Mouse (Mus musculus): ENCODE results near the gene March8. TPM values are rescaled to one million over a fixed set of nuclear protein-coding genes. Genes with fewer than 3 reads are reported as not detected.

The March8 gene
- total and polyA plus RNA-seq, 2 experiments from 2014 or later, result 33.9 to 117 TPM

DNA sequence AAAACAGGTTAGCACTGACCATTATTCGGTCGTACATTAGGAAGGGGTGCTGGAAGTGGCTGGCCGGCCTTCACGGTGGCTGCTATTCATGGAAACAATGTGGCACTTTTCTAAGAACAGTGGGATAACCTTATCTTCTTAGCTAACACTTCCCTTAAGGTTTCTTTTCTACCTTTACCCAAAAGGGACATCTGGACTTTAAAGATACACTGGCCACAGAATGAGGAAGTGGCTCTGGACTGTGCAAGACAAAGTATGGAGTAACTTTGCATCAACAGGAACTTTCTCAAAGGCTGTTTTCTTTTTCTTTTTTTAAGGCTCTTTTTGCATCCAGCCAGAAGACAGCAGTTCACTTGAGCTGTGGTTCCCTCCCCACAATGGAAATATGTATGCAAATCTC is 120.9 kb downstream of the March8 start:
- Histone ChIP-seq H3K9ac (no peak overlapping the region), H3K4me2 (ENCODE audit: low read depth) (no peak overlapping the region), H3K9me3 (ENCODE audit: low read length) (no peaks in the 10 kb centered on the region), H3K27ac (ENCODE audit: low read depth, low read length) (no peak overlapping the region), H3K27me3 (ENCODE audit: insufficient read depth, low read length) (peaks cover 18% of the 10 kb centered on the region), H3K4me1 (ENCODE audit: insufficient read depth) (no peaks in the 10 kb centered on the region), H3K36me3 (ENCODE audit: insufficient read depth) (no peaks in the 10 kb centered on the region), H3K4me3 (ENCODE audit: low read depth, low read length) (no peak overlapping the region)
- TF ChIP-seq CTCF (IDR thresholded peaks at IDR 0.05; ENCODE audit: low read depth), result no peak
- ATAC-seq (no peak), DNase-seq (no peak)
- WGBS, result 79% methylated on average over 4 of the region's 4 CpGs

Other genes with a start within 250 kb of the March8 start
- gene Tmcc1, start 144.5 kb upstream of the March8 start, total RNA-seq (2014; rRNA removed), result 48.2 and 48.5 TPM in 2 replicates
- 11.7 and 13.6 TPM in 2 replicates for gene Tmcc1, start 144.5 kb upstream of the March8 start, polyA plus RNA-seq (2015; fragmentation: Nextera tagmentation; extraction: Ambion mirVana)
- gene Washc2, start 130.0 kb upstream of the March8 start, total RNA-seq (2014; rRNA removed), result 72.0 and 99.0 TPM in 2 replicates
- gene Washc2, start 130.0 kb upstream of the March8 start, polyA plus RNA-seq (2015; fragmentation: Nextera tagmentation; extraction: Ambion mirVana), result 43.9 and 59.1 TPM in 2 replicates
- 5.2 and 6.5 TPM in 2 replicates for gene Zfand4, start 73.8 kb upstream of the March8 start, total RNA-seq (2014; rRNA removed)
- gene Zfand4, start 73.8 kb upstream of the March8 start, polyA plus RNA-seq (2015; fragmentation: Nextera tagmentation; extraction: Ambion mirVana), result 4.9 and 6.8 TPM in 2 replicates
- gene Alox5, start 123.2 kb downstream of the March8 start, total RNA-seq (2014; rRNA removed), result 0.46 and 0.81 TPM in 2 replicates
- gene Alox5, start 123.2 kb downstream of the March8 start, polyA plus RNA-seq (2015; fragmentation: Nextera tagmentation; extraction: Ambion mirVana), result 0.97 and 1.2 TPM in 2 replicates
- gene Olfr211, start 151.1 kb downstream of the March8 start, total RNA-seq (2014; rRNA removed), result not detected in 2 replicates
- not detected in 2 replicates for gene Olfr211, start 151.1 kb downstream of the March8 start, polyA plus RNA-seq (2015; fragmentation: Nextera tagmentation; extraction: Ambion mirVana)
- gene Olfr212, start 168.5 kb downstream of the March8 start, total RNA-seq (2014; rRNA removed), result 0.23 TPM in 1 of 2 replicates, not detected in the other
- gene Olfr212, start 168.5 kb downstream of the March8 start, polyA plus RNA-seq (2015; fragmentation: Nextera tagmentation; extraction: Ambion mirVana), result 0.05 TPM in 1 of 2 replicates, not detected in the other
- not detected in 2 replicates for gene Olfr213, start 200.4 kb downstream of the March8 start, total RNA-seq (2014; rRNA removed)
- not detected in 2 replicates for gene Olfr213, start 200.4 kb downstream of the March8 start, polyA plus RNA-seq (2015; fragmentation: Nextera tagmentation; extraction: Ambion mirVana)
- 0.14 and 0.15 TPM in 2 replicates for gene Gm5580, start 213.1 kb downstream of the March8 start, total RNA-seq (2014; rRNA removed)
- gene Gm5580, start 213.1 kb downstream of the March8 start, polyA plus RNA-seq (2015; fragmentation: Nextera tagmentation; extraction: Ambion mirVana), result 0.34 and 0.44 TPM in 2 replicates
- not detected in 2 replicates for gene Olfr214, start 216.2 kb downstream of the March8 start, total RNA-seq (2014; rRNA removed)
- gene Olfr214, start 216.2 kb downstream of the March8 start, polyA plus RNA-seq (2015; fragmentation: Nextera tagmentation; extraction: Ambion mirVana), result not detected in 2 replicates
- 0.14 TPM in 1 of 2 replicates, not detected in the other for gene Olfr215, start 246.2 kb downstream of the March8 start, total RNA-seq (2014; rRNA removed)
- gene Olfr215, start 246.2 kb downstream of the March8 start, polyA plus RNA-seq (2015; fragmentation: Nextera tagmentation; extraction: Ambion mirVana), result not detected in 2 replicates

Measured in forebrain, postnatal 0 days (tissue).